Mouse (Mus musculus): ENCODE results near the gene Rpap2.

DNA sequence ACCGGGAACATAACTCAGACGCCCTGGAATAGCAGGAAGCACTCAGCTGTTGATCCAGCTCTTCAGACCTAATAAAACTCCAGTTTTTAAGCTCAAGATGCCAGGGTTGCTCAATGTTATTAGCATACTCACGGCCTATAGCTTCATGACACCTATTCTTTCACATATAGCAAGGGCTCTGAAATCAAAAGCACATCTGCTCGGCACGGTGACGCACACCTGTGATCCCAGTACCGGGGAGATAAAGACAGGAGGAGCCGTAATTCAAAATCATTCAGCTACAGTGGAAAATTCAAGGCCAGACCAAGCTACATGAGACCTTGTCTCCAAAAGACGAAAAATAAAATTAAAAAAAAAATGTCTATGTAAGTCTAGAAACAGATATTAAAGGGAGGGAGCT, 104.5 kb downstream of the Rpap2 start:
- TF ChIP-seq CTCF (IDR thresholded peaks at IDR 0.05; ENCODE audit: low read depth, low read length): no peak
- TF ChIP-seq POLR2A (IDR thresholded peaks at IDR 0.05; ENCODE audit: insufficient read depth, low read length): no peak
- TF ChIP-seq EP300 (IDR thresholded peaks at IDR 0.05; ENCODE audit: insufficient read depth, low read depth, low read length): no peak

Measured in ES-Bruce4 (cell line).